Mouse (Mus musculus): ENCODE data around the gene Nr4a3.

- TF ChIP-seq GATA1 (IDR thresholded peaks at IDR 0.05; ENCODE audit: borderline replicate concordance, low read length) (no peak), FLI1 (IDR thresholded peaks at IDR 0.05; ENCODE audit: low read length) (no peak)
Observed at GRCm38 (mm10) chr4:48039736-48040135, 5.2 kb upstream of the Nr4a3 start.

All from megakaryocyte, embryonic 14.5 days (primary cell).